Mouse (Mus musculus) liver, embryonic 14 days (tissue): ENCODE measurements around the gene Lypd9. TPM values are rescaled to one million over a fixed set of nuclear protein-coding genes. Genes with fewer than 3 reads are reported as not detected.

ENCODE experiments used
- polyA plus RNA-seq: library from polyadenylated mRNA; depleted of rRNA; stranded (reverse); fragments of >200 nt; gene quantifications from 2 replicates; pipeline ENCODE4 v1.2.3, GENCODE M21; 2012; rRNA removed

Gene Lypd9
- not detected in 2 replicates for polyA plus RNA-seq

GRCm38 (mm10) chr11:58452759-58453158, at the start of gene Lypd9:
TSS of gene Lypd9 (minus strand) at chr11:58452923.

GRCm38 (mm10) chr11:58502472-58502871, 49.7 kb upstream of the Lypd9 start, which contains the start of gene Olfr331:
TSS of gene Olfr331 (minus strand) at chr11:58502572.

GRCm38 (mm10) chr11:58492455-58492854, 39.7 kb upstream of the Lypd9 start, which contains the start of gene Olfr332:
TSS of gene Olfr332 (minus strand) at chr11:58492555.

GRCm38 (mm10) chr11:58462170-58462569, 9.4 kb upstream of the Lypd9 start, which contains the start of gene Olfr30:
TSS of gene Olfr30 (minus strand) at chr11:58462270.

GRCm38 (mm10) chr11:58432259-58432658, 20.5 kb downstream of the Lypd9 start, which contains the start of gene Gm12253:
TSS of gene Gm12253 (plus strand) at chr11:58432559.

GRCm38 (mm10) chr11:58420815-58421214, 31.9 kb downstream of the Lypd9 start, which contains the start of gene 1810065E05Rik:
TSS of gene 1810065E05Rik (plus strand) at chr11:58421111.

Other genes with a start within 250 kb of the Lypd9 start
- gene 4930438A08Rik, start 178.1 kb downstream of the Lypd9 start, polyA plus RNA-seq = 0.44 and 0.82 TPM in 2 replicates
- gene Zfp692, start 145.9 kb downstream of the Lypd9 start, polyA plus RNA-seq = 17.1 and 18.8 TPM in 2 replicates
- gene Zfp672, start 122.6 kb downstream of the Lypd9 start, polyA plus RNA-seq = 19.2 and 22.1 TPM in 2 replicates
- gene Sh3bp5l, start 122.2 kb downstream of the Lypd9 start, polyA plus RNA-seq = 8.1 and 9.0 TPM in 2 replicates
- 0.03 TPM in 1 of 2 replicates, not detected in the other for gene Lypd8, start 73.9 kb downstream of the Lypd9 start, polyA plus RNA-seq
- gene 1810065E05Rik, start 31.8 kb downstream of the Lypd9 start, polyA plus RNA-seq = not detected in 2 replicates
- not detected in 2 replicates for gene Gm12253, start 20.4 kb downstream of the Lypd9 start, polyA plus RNA-seq
- gene Olfr30, start 9.3 kb upstream of the Lypd9 start, polyA plus RNA-seq = not detected in 2 replicates
- not detected in 2 replicates for gene Olfr332, start 39.6 kb upstream of the Lypd9 start, polyA plus RNA-seq
- not detected in 2 replicates for gene Olfr331, start 49.6 kb upstream of the Lypd9 start, polyA plus RNA-seq
- gene Olfr330, start 81.9 kb upstream of the Lypd9 start, polyA plus RNA-seq = not detected in 2 replicates
- not detected in 2 replicates for gene Olfr329-ps, start 93.5 kb upstream of the Lypd9 start, polyA plus RNA-seq
- not detected in 2 replicates for gene Olfr328, start 102.7 kb upstream of the Lypd9 start, polyA plus RNA-seq
- gene Olfr224, start 117.6 kb upstream of the Lypd9 start, polyA plus RNA-seq = not detected in 2 replicates
- not detected in 2 replicates for gene Olfr325, start 124.8 kb upstream of the Lypd9 start, polyA plus RNA-seq
- not detected in 2 replicates for gene Olfr324, start 142.2 kb upstream of the Lypd9 start, polyA plus RNA-seq
- gene 2210407C18Rik, start 163.2 kb upstream of the Lypd9 start, polyA plus RNA-seq = not detected in 2 replicates
- gene Olfr323, start 177.6 kb upstream of the Lypd9 start, polyA plus RNA-seq = not detected in 2 replicates
- 8.3 and 10.1 TPM in 2 replicates for gene Trim58, start 187.5 kb upstream of the Lypd9 start, polyA plus RNA-seq
- 0.03 TPM in 2 replicates for gene Olfr322, start 205.9 kb upstream of the Lypd9 start, polyA plus RNA-seq
- gene Olfr320, start 228.2 kb upstream of the Lypd9 start, polyA plus RNA-seq = not detected in 2 replicates
- not detected in 2 replicates for gene Olfr319, start 246.2 kb upstream of the Lypd9 start, polyA plus RNA-seq